In genomic region chr11:30366491-30366890, GRCm38 (mm10) we compare ENCODE assay signal across 19 mouse cellular contexts.
A peak's percentile ranks its signal among the peaks of the same experiment; 100 is the strongest.
DNase-seq lines count a peak whose midpoint lies in the region; ATAC-seq and TF ChIP-seq lines count a peak whose summit lies in the region.
"Had no signal": no experiment of that assay in that cellular context is flagged by ENCODE, and none has a peak within 500 bp of the region (broad histone marks: within the 10 kb centered on the region; RNA-seq: fewer than 3 reads in every experiment).

No protein-coding gene starts in this region.

- 83% methylated on average over 2 of the region's 2 CpGs for WGBS in heart, adult 2 months
- WGBS in kidney, embryonic 14.5 days, result 74% methylated on average over 2 of the region's 2 CpGs

- DNase-seq in heart, adult 2 months, result no peak
- DNase-seq in heart, adult 11 months, result no peak
- DNase-seq in kidney, adult 8-10 months, result peak; percentile 59 to 84
- peak; percentile 61 for DNase-seq in kidney, postnatal 14 days
- DNase-seq in retina, postnatal 1 day, result no peak
- no peak for DNase-seq in heart, adult 9 months (ENCODE audit: low spot score in 2 of 2)
- DNase-seq: adrenal gland, postnatal 10 days; cerebellum, adult 11-12 months; cerebellum, adult 9-10 months; cerebellum, postnatal 25 days; gastrocnemius, postnatal 10 days; heart, postnatal 10 days; heart, postnatal 4 days had no signal

- TF ChIP-seq POLR2A in heart, adult 2 months (IDR thresholded peaks at IDR 0.05; ENCODE audit: insufficient read depth, low read depth, low read length), result no peak

- no peak overlapping the region for H3K4me3 ChIP-seq in heart, adult 2 months
- H3K4me3 ChIP-seq in kidney, embryonic 14.5 days (ENCODE audit: low read length), result no peak overlapping the region
- H3K4me3 ChIP-seq in brown adipose tissue, adult 24 weeks (ENCODE audit: insufficient read depth, low read depth, low read length), result no peak overlapping the region
- H3K4me3 ChIP-seq: embryonic facial prominence, embryonic 12.5 days; forebrain, embryonic 15.5 days; heart, embryonic 10.5 days; hindbrain, embryonic 12.5 days had no signal

- H3K9me3 ChIP-seq in kidney, embryonic 14.5 days (ENCODE audit: control insufficient read depth, low read length), result no peaks in the 10 kb centered on the region
- H3K9me3 ChIP-seq: embryonic facial prominence, embryonic 12.5 days; forebrain, embryonic 15.5 days; heart, embryonic 10.5 days; hindbrain, embryonic 12.5 days had no signal

- no peak for TF ChIP-seq EP300 in heart, adult 2 months (IDR thresholded peaks at IDR 0.05; ENCODE audit: insufficient read depth, low read depth, low read length)

- peaks cover 2% of the 10 kb centered on the region for H3K79me2 ChIP-seq in heart, adult 2 months (replicated peaks; ENCODE audit: control insufficient read depth, insufficient read depth, low read length)

- ATAC-seq in kidney, embryonic 14.5 days (ENCODE audit: low FRiP score, low TSS enrichment), result no peak

- TF ChIP-seq CTCF in heart, adult 2 months (IDR thresholded peaks at IDR 0.05), result no peak

- no peak overlapping the region for H3K4me2 ChIP-seq in kidney, embryonic 14.5 days (replicated peaks; ENCODE audit: low read depth, low read length)
- H3K4me2 ChIP-seq: embryonic facial prominence, embryonic 12.5 days; forebrain, embryonic 15.5 days; hindbrain, embryonic 12.5 days had no signal

- peaks cover 21% of the 10 kb centered on the region for H3K36me3 ChIP-seq in heart, adult 2 months (ENCODE audit: control insufficient read depth, insufficient read depth, low read length)
- no peaks in the 10 kb centered on the region for H3K36me3 ChIP-seq in kidney, embryonic 14.5 days (ENCODE audit: control insufficient read depth, insufficient read depth, low read length)
- H3K36me3 ChIP-seq: embryonic facial prominence, embryonic 12.5 days; forebrain, embryonic 15.5 days; heart, embryonic 10.5 days; hindbrain, embryonic 12.5 days had no signal

- no peaks in the 10 kb centered on the region for H3K27me3 ChIP-seq in heart, adult 2 months (ENCODE audit: control insufficient read depth, insufficient read depth, low read length)
- H3K27me3 ChIP-seq in kidney, embryonic 14.5 days (ENCODE audit: control insufficient read depth, insufficient read depth, low read length), result no peaks in the 10 kb centered on the region
- H3K27me3 ChIP-seq: embryonic facial prominence, embryonic 12.5 days; forebrain, embryonic 15.5 days; hindbrain, embryonic 12.5 days had no signal

- peaks cover 15% of the 10 kb centered on the region for H3K4me1 ChIP-seq in heart, adult 2 months (ENCODE audit: control insufficient read depth, insufficient read depth, low read length)
- no peaks in the 10 kb centered on the region for H3K4me1 ChIP-seq in kidney, embryonic 14.5 days (ENCODE audit: control insufficient read depth, insufficient read depth, low read length)
- peaks cover 13% of the 10 kb centered on the region; the same call in 1 of the 2 replicates for H3K4me1 ChIP-seq in brown adipose tissue, adult 24 weeks (ENCODE audit: control insufficient read depth, insufficient read depth, insufficient read length, low read length)
- H3K4me1 ChIP-seq: embryonic facial prominence, embryonic 12.5 days; forebrain, embryonic 15.5 days; heart, embryonic 10.5 days; hindbrain, embryonic 12.5 days had no signal

- intact Hi-C loops in heart, adult 2 months (cut with DNase I), result loop anchor here (5.0 kb wide), 1 partner anchor 291 kb away; no protein-coding TSS in a partner anchor

- H3K27ac ChIP-seq in heart, adult 2 months, result peak overlapping the region; percentile 72
- no peak overlapping the region for H3K27ac ChIP-seq in kidney, embryonic 14.5 days (ENCODE audit: low read depth, low read length)
- peak overlapping the region; percentile 27 for H3K27ac ChIP-seq in brown adipose tissue, adult 24 weeks (replicated peaks; ENCODE audit: low read depth, low read length)
- H3K27ac ChIP-seq: embryonic facial prominence, embryonic 12.5 days; forebrain, embryonic 15.5 days; heart, embryonic 10.5 days; hindbrain, embryonic 12.5 days had no signal

- no peak overlapping the region for H3K9ac ChIP-seq in heart, adult 2 months (ENCODE audit: low read depth, low read length)
- no peak overlapping the region for H3K9ac ChIP-seq in kidney, embryonic 14.5 days (ENCODE audit: low read depth, low read length)
- H3K9ac ChIP-seq: embryonic facial prominence, embryonic 12.5 days; forebrain, embryonic 15.5 days; hindbrain, embryonic 12.5 days had no signal

Comparison
In these comparisons a context has a peak if more than half of its experiments do, and no peak if none do; other contexts are left out.
1. DNase-seq: peak in kidney, adult 8-10 months (2 of 2) and kidney, postnatal 14 days (single experiment); none in heart, adult 2 months (0 of 2), heart, adult 11 months (single experiment), retina, postnatal 1 day (single experiment) and heart, adult 9 months (0 of 2).